Mouse (Mus musculus): ENCODE measurements at regions not wholly inside any gene's neighbourhood (a gene's known extent, or its start where the extent isn't known, plus 50 kb on each side); places are given as distances from the start of the nearest gene placed in this dataset.

- DNase-seq = no peak
Measured at GRCm38 (mm10) chr1:146185444-146185843, 309.1 kb upstream of the Brinp3 start.

GRCm38 (mm10) chr1:146211646-146212045 is 282.9 kb upstream of the Brinp3 start:
- DNase-seq = no peak

- DNase-seq = peak; percentile 63
Measured at GRCm38 (mm10) chr1:146231487-146232466, 262.8 kb upstream of the Brinp3 start.

GRCm38 (mm10) chr1:146260400-146260799 is 234.2 kb upstream of the Brinp3 start:
- DNase-seq = no peak

GRCm38 (mm10) chr1:146299031-146299430 is 195.5 kb upstream of the Brinp3 start:
- DNase-seq = no peak

- DNase-seq = no peak
Measured at GRCm38 (mm10) chr1:146312547-146312946, 182.0 kb upstream of the Brinp3 start.

- DNase-seq = no peak
Measured at GRCm38 (mm10) chr1:146316172-146317158, 178.1 kb upstream of the Brinp3 start.

GRCm38 (mm10) chr1:146322026-146322425 is 172.5 kb upstream of the Brinp3 start:
- no peak for DNase-seq

GRCm38 (mm10) chr1:146322862-146323261 is 171.7 kb upstream of the Brinp3 start:
- no peak for DNase-seq

- DNase-seq = no peak
Measured at GRCm38 (mm10) chr1:146337049-146337448, 157.5 kb upstream of the Brinp3 start.

- no peak for DNase-seq
Measured at GRCm38 (mm10) chr1:146356964-146357363, 137.6 kb upstream of the Brinp3 start.

- DNase-seq = no peak
Measured at GRCm38 (mm10) chr1:146358301-146358700, 136.3 kb upstream of the Brinp3 start.

- no peak for DNase-seq
Measured at GRCm38 (mm10) chr1:146359632-146360031, 134.9 kb upstream of the Brinp3 start.

GRCm38 (mm10) chr1:146360124-146360523 is 134.4 kb upstream of the Brinp3 start:
- DNase-seq = no peak

GRCm38 (mm10) chr1:146363777-146364176 is 130.8 kb upstream of the Brinp3 start:
- DNase-seq = no peak

Data from right cerebral cortex, adult 18-20 months (tissue).